Mouse (Mus musculus) heart, adult 2 months (tissue): ENCODE results near the gene Kdm2b.

Experiments used
- CTCF ChIP-seq: fragments of 200-600 bp; IDR thresholded peaks from 2 replicates; pipeline ENCODE4 v1.8.1; 2022; ENCODE audit warnings: antibody characterized with exemption, mild to moderate bottlenecking, moderate library complexity
- EP300 ChIP-seq: fragments of 200-500 bp; IDR thresholded peaks from 2 replicates; pipeline ENCODE4 v1.6.1; 2011; ENCODE audit warnings: low read depth, low read length, control low read depth; ENCODE audit not compliant: insufficient read depth
- POLR2A ChIP-seq: fragments of 200-500 bp; IDR thresholded peaks from 2 replicates; pipeline ENCODE4 v1.6.1; 2011; ENCODE audit warnings: mild to moderate bottlenecking, low read depth, low read length, control low read depth; ENCODE audit not compliant: insufficient read depth

DNA sequence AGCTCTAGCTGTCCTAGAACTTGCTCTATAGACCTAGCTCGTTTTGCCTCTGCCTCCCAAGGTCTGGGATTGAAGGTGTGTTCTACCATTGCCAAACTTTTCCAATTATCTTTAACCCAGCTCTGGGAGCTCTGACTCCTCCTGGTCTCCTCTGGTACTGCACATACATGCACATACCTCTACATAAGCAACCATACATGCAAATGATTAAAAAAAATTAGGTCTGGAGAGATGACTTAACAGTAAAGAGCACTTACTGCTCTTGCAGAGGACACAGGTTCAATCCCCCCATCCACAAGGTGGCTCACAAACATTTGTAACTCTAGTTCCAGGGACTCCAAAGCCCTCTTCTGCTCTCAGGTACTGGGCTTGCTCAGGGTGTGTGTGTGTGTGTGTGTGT, 165.6 kb downstream of the Kdm2b start:
- TF ChIP-seq CTCF (peak; percentile 24; the same call in 1 of the 2 replicates), POLR2A (no peak), EP300 (no peak)
